Mouse (Mus musculus) brain, embryonic 14.5 days (tissue): ENCODE data around the gene Arhgef15.

Experiments
- CTCF ChIP-seq: fragments of 200-500 bp; IDR thresholded peaks from 2 replicates; pipeline ENCODE4 v1.5.1; 2012; ENCODE audit warnings: inconsistent platforms, mild to moderate bottlenecking, moderate library complexity, borderline replicate concordance; ENCODE audit not compliant: insufficient read depth, insufficient read length; ENCODE audit errors: extremely low read depth
- POLR2A ChIP-seq: fragments of 200-500 bp; IDR thresholded peaks from 2 replicates; pipeline ENCODE4 v1.6.1; 2012; ENCODE audit warnings: mild to moderate bottlenecking, inconsistent platforms, borderline replicate concordance; ENCODE audit not compliant: poor library complexity, insufficient read depth, insufficient read length, severe bottlenecking; ENCODE audit errors: extremely low read depth

DNA sequence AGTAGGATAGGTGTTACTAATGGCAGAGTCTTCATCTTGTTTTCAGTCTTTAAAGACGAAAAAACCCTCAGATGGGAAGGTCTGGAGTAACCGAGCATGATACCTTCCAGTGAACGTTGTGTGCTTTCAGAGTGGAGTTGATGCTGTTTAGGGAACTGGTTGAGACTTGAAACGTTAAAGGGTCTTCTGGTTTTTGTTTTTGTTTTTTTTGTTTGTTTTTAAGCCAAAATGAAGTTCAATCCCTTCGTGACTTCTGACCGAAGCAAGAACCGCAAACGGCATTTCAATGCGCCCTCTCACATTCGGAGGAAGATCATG lies 55.3 kb downstream of the Arhgef15 start:
- TF ChIP-seq CTCF (no peak), POLR2A (no peak)
